Mouse (Mus musculus): Measurements from ENCODE around the gene Hs6st2. TPM values are rescaled to one million over a fixed set of nuclear protein-coding genes. Genes with fewer than 3 reads are reported as not detected.
A peak's percentile ranks its signal among the peaks of the same experiment; 100 is the strongest.

The Hs6st2 gene
- total RNA-seq, 2 experiments from 2014 or later, result 69.8 to 79.8 TPM

- intact Hi-C loops (cut with DNase I), result no loop called here
- no peak for DNase-seq
These were observed 91.1 kb downstream of the Hs6st2 start for GRCm38 (mm10) chrX:51590448-51591010.

GRCm38 (mm10) chrX:51585444-51585843 lies 96.2 kb downstream of the Hs6st2 start:
- intact Hi-C loops (cut with DNase I), result no loop called here
- peak; percentile 18 for DNase-seq

- intact Hi-C loops (cut with DNase I), result no loop called here
- no peak for DNase-seq
These were observed 100.0 kb downstream of the Hs6st2 start for GRCm38 (mm10) chrX:51581704-51582103.

DNA sequence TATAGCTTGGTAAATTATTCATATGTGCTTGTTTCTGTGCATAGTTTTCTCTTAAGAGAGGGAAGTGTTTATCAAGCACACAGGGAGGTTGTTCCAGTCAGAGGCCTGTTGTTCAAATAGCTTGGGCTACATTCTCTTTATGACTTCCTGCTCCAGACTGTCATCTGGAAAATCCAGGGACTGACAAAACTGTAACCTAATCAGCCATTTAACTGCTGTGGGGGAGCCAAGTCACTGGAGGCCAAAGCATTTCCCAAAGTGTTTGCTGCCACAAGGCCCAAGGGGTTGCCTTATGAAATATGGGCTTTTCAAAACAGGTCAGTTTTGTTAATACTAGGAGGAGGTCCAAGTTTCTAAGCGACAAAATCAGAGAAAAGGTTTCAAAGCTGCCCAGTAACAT lies 119.8 kb downstream of the Hs6st2 start:
- intact Hi-C loops (cut with DNase I), result no loop called here
- DNase-seq, result no peak

GRCm38 (mm10) chrX:51539626-51540025 lies 142.0 kb downstream of the Hs6st2 start:
- no peak for DNase-seq
- intact Hi-C loops (cut with DNase I), result no loop called here

DNA sequence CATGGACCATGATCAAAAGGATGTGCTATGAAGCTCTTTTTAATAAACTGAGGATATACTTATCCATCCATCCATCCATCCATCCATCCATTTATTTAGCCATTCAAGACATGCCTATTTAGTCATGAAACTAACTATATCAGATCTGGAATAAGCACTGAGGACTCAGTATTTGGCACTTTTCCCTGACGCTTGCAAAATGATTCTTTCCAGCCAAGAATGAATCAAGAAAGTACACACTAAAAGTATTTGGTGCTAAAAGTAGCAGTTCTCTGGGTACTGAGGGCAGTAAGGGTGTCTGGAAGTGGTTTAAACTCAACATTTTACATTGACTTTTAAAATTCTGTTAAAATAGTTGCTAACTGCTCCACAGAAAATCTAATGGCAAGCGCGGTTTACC lies 144.6 kb downstream of the Hs6st2 start:
- intact Hi-C loops (cut with DNase I), result no loop called here
- no peak for DNase-seq

- intact Hi-C loops (cut with DNase I), result no loop called here
- no peak for DNase-seq
These were observed 146.4 kb downstream of the Hs6st2 start for GRCm38 (mm10) chrX:51535226-51535625.

DNA sequence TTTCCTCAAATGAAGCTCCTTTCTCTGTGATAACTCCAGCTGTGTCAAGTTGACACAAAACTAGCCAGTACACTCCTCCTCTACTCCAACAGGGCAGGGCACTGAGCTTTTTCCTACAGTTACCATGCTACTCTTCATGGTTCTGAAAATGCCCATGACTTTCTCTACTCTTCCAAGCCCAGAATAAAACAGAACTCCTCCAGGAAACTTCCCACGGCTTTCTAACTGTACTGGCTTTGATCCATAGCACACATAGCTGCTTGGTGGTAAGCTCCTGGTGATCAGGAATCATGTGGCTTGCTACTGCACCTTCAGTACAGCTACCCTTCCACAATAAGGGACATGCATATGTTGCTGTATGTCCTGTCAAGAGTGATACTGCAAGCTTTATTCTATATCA lies 150.5 kb downstream of the Hs6st2 start:
- DNase-seq, result no peak
- intact Hi-C loops (cut with DNase I), result no loop called here

GRCm38 (mm10) chrX:51528601-51529000 lies 153.1 kb downstream of the Hs6st2 start:
- no peak for DNase-seq
- intact Hi-C loops (cut with DNase I), result no loop called here

GRCm38 (mm10) chrX:51514831-51515230 lies 166.8 kb downstream of the Hs6st2 start:
- no peak for DNase-seq
- intact Hi-C loops (cut with DNase I), result no loop called here

- DNase-seq, result no peak
- intact Hi-C loops (cut with DNase I), result no loop called here
These were observed 175.1 kb downstream of the Hs6st2 start for GRCm38 (mm10) chrX:51506526-51506925.

DNA sequence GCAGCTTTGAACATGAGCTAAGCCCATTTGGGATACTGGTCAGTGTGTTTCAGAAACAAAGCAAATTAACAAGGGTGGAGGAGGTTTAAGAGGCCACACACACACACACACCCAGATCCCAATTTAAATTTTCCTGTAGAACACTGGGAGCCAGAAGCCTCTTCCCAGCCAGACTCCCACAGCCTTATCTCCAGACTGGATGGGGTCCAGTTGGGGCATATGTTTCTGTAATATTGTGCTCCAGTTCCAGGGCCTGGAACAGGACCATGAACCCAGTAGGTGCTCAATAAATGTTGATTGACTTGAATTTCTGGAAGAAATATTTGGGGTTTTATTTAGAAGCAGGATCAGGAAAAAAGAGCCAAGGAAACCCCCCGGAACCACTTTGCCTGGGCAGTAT lies 176.0 kb downstream of the Hs6st2 start:
- DNase-seq, result peak; percentile 12
- intact Hi-C loops (cut with DNase I), result no loop called here

DNA sequence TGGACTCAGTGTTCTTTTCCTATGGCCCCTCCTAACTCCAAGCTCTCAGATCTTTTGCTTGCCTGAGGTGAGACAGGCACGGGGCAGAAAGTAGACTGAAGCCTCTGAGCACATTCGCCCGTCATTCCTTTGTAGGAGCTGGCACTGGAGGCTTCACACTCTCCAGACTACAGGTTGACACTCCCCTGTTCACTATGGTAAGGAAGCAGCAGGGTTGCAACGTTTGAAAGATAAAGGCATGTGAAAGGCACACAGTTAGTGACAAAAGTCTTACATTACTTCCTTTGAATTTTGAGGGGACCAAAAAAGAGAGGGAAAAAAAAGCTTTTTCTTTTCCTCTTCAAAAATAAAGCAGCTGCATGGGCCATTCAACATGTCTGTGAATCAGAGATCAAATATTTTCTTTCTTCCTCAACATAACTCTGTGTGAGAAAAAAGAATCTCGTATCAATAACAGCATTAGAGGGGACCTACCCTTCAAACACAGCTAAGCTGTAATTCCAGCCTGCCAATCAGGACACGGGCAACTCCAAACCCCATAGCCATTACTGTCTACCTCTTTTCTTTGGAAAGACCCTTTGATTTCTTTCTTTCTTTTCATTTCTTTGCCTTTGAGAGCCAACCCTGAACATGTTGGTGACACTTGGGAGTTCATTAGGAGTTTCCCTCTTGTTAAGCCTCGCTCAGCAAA lies 177.7 kb downstream of the Hs6st2 start:
- DNase-seq, result no peak
- intact Hi-C loops (cut with DNase I), result no loop called here

GRCm38 (mm10) chrX:51497831-51498230 lies 183.8 kb downstream of the Hs6st2 start:
- DNase-seq, result no peak
- intact Hi-C loops (cut with DNase I), result no loop called here

DNA sequence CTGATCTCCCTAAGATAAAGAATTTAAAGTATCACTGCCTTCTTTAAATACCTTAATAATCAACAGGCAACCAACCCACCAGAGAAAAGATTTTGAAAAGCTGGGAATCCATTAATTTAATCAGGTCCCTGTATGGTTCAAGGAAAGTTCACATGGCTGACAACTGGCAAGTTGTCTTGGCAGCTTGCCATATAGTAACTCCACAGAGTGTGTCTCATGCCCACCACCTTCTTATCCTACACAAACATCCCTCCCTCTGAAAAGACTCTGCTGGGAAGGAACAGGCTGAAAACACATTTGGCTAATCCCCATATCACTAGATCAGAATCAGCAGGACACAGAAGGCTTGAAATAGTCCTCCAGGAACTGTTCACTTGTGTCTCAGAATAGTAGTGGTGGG lies 193.3 kb downstream of the Hs6st2 start:
- intact Hi-C loops (cut with DNase I), result no loop called here
- no peak for DNase-seq

- intact Hi-C loops (cut with DNase I), result no loop called here
- no peak for DNase-seq
These were observed 212.2 kb downstream of the Hs6st2 start for GRCm38 (mm10) chrX:51469411-51469810.

DNA sequence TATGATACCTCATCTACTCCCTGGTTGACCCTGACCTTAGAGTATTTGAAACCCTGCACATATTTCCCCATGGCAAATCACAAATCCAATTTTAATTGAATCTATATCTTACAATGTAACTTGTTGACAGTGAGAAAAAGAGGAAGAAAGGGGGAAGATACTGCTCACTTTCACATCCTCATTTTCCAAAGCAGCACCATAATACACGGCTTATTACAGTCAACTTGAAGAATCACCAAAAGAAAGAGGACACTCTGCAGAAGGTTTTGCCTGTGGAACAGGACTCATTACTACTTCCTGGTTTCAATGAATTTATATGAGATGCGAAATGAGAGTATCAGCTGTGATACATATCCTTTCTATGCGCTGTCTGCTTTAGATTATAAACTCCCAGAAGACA lies 220.2 kb downstream of the Hs6st2 start:
- no peak for DNase-seq
- intact Hi-C loops (cut with DNase I), result no loop called here

DNA sequence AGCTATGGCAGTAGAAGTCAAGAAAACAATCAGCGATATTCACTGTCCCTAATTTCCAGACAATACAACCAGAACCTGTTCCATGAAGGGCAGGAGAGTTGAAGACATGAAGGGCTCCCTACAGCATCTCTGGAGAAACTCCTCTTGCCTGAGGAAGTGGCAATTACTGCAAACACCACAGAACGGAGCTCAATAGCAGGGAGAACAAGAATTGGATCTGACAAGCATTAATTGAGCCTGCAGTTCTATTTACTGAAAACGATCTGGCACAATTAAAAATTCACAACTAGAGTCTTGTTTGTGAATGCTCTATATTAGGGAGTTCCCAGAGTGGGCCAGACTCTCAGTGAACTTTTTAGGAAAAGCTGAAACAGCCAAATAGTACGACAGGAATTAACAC lies 238.3 kb downstream of the Hs6st2 start:
- DNase-seq, result no peak
- intact Hi-C loops (cut with DNase I), result no loop called here

- DNase-seq, result no peak
- intact Hi-C loops (cut with DNase I), result no loop called here
These were observed 249.9 kb downstream of the Hs6st2 start for GRCm38 (mm10) chrX:51431706-51432105.

DNA sequence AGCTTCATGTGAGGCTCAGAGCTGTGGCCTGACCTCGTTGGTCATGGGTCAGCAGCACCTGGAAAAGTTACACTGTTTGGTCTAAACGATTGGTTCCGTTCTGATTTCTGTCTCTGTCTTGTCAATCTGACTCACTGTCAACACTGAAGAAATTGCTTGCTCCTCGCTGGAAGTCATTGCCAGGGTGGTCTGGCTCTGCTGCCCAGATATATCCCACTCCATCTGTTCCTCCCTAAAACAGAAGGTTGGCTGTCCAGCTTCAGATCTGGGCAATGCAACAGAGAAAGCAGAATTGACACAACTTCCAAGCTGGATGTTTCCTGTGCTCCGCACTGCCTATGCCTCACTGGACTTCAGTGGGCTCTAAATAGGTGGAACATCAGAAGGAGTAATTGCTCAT lies 256.6 kb downstream of the Hs6st2 start:
- intact Hi-C loops (cut with DNase I), result no loop called here
- DNase-seq, result peak; percentile 23

- DNase-seq, result no peak
- intact Hi-C loops (cut with DNase I), result no loop called here
These were observed 271.4 kb downstream of the Hs6st2 start for GRCm38 (mm10) chrX:51410289-51410688.

GRCm38 (mm10) chrX:51397457-51397856 lies 284.2 kb downstream of the Hs6st2 start:
- intact Hi-C loops (cut with DNase I), result loop anchor here (5.0 kb wide), 1 partner anchor 975 kb away; no protein-coding TSS in a partner anchor
- no peak for DNase-seq

GRCm38 (mm10) chrX:51374670-51375069 lies 307.0 kb downstream of the Hs6st2 start:
- intact Hi-C loops (cut with DNase I), result loop anchor here (5.0 to 10.0 kb wide), 3 partner anchors 307 to 697 kb away; no protein-coding TSS in a partner anchor
- DNase-seq, result peak; percentile 72

All from left cerebral cortex, postnatal 4 days (tissue).